Mouse (Mus musculus): ENCODE results near the gene Evc. TPM values are rescaled to one million over a fixed set of nuclear protein-coding genes. Genes with fewer than 3 reads are reported as not detected.

Gene Evc
- polyA plus RNA-seq, 1 experiment from 2014 or later, result 5.1 TPM

DNA sequence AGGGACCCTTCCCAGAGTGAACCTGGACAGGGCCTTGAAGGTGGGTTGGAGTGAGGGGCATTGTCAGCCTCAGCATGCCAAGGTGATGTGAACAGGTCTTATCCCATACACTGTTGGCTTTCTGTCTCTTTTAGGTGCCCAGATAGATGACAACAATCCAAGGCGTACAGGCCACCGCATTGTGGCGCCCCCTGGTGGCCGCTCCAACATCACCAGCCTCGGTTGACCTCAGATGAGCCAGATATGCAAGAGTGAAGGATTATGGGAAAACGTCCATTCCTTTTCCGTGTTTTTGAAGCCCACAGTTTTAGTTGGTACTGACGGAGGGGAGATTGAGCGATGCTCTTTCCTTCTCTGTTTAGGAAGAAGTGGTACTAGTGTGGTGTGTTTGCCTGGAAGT is 45.7 kb downstream of the Evc start:
- H3K9ac ChIP-seq, result no peak overlapping the region
- no peak overlapping the region for H3K4me2 ChIP-seq
- no peaks in the 10 kb centered on the region for H3K9me3 ChIP-seq
- H3K4me3 ChIP-seq, result no peak overlapping the region
- H3K27ac ChIP-seq, result no peak overlapping the region
- no peaks in the 10 kb centered on the region for H3K27me3 ChIP-seq
- no peak; the same call in 1 of the 2 replicates for ATAC-seq (ENCODE audit: low FRiP score)
- H3K4me1 ChIP-seq (replicated peaks), result no peaks in the 10 kb centered on the region
- WGBS, result 73% methylated on average over 9 of the region's 9 CpGs
- peaks cover 69% of the 10 kb centered on the region for H3K36me3 ChIP-seq

DNA sequence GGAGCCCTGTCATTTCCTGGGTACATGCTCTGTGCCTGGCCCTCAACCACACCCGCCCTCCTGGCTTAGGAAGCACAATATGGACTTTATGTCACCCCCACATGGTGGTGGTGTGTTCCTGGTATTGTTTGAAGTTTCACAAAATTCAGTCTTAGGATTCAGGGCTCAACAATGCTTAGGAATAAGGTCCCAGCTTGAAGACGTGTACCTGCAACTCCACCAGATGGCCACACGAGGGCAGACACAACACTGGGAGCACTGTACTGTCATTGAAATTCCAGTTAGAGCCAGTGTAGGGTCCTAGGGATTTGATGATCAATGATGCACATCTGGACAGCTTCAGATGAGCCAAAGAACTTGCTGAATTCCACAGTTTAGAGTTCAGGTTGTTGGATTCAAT is 47.5 kb downstream of the Evc start:
- no peaks in the 10 kb centered on the region for H3K27me3 ChIP-seq
- peak; percentile 25 for ATAC-seq (ENCODE audit: low FRiP score)
- no peak overlapping the region; the same call in 1 of the 2 replicates for H3K27ac ChIP-seq
- no peak overlapping the region for H3K4me2 ChIP-seq
- 17% methylated on average over 3 of the region's 3 CpGs for WGBS
- H3K36me3 ChIP-seq, result peaks cover 82% of the 10 kb centered on the region
- H3K9me3 ChIP-seq, result no peaks in the 10 kb centered on the region
- H3K4me1 ChIP-seq (replicated peaks), result no peaks in the 10 kb centered on the region
- no peak overlapping the region for H3K9ac ChIP-seq
- no peak overlapping the region for H3K4me3 ChIP-seq

DNA sequence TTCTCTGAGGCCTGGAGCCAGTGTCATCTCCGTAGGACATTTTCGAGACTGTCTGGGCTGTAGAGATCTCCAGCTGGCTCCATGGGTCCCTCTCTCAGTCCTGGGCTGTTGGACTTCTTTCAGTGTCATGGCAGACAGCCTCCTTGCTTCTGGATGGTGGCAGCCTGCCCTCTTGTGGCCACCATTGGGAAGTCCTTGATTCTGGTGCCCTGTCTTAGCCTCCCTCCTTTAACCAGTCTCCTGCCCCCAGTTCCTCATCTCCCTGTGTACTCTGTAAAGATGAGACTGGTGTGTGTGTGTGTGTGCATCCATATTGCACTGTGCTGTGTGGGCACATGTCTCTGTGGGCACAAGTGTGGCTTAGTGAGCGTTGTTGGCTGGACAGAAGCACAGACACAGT is 48.3 kb downstream of the Evc start:
- H3K27ac ChIP-seq, result no peak overlapping the region
- H3K36me3 ChIP-seq, result peaks cover 91% of the 10 kb centered on the region

DNA sequence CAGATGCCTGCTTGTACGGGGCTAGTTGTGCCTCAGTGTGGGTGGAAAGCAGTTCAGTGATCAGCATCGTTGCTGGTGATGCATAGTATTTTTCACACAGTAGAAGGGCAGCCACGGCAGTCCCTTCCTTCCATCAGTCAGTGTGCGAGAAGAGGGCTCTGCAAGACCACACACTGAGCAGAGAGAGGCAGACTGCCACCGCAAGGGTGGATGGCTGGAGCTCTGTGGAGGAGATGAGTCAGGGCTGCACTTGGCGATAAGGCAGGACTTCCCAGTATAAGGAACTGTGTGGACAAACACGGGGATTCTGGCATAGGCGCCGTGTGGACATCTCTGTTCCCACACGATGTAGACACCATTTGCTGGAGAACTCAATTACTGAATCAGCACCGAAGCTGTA is 55.7 kb downstream of the Evc start:
- H3K9ac ChIP-seq, result no peak overlapping the region
- ATAC-seq (ENCODE audit: low FRiP score), result no peak
- WGBS, result 92% methylated on average over 11 of the region's 11 CpGs

More for the DNA sequence above, 48.3 kb downstream of the Evc start:
- no peaks in the 10 kb centered on the region for H3K27me3 ChIP-seq
- H3K4me3 ChIP-seq, result no peak overlapping the region
- peak; percentile 49 for ATAC-seq (ENCODE audit: low FRiP score)
- 79% methylated on average over 3 of the region's 3 CpGs for WGBS
- H3K9me3 ChIP-seq, result no peaks in the 10 kb centered on the region
- no peaks in the 10 kb centered on the region for H3K4me1 ChIP-seq (replicated peaks)
- no peak overlapping the region for H3K9ac ChIP-seq
- H3K4me2 ChIP-seq, result no peak overlapping the region

DNA sequence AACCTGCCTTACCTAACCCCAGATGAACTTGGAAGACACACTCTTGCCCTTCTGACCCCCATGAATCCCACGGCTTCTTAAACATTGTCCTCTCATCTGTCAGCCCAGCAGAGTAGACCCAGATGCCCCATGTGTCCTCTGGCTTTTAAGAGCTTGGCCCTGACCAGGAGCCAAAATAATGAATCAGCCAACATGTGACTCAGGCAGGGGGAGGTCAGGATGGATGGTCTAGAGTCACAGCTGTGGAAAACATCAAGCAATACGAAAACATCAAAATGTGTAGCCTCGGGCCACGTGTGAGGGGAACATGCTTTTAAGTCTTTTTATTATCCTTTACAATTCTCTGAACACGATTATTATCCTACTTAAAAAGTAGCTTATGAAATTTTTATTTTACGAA is 72.9 kb downstream of the Evc start:
- Histone ChIP-seq H3K9me3 (no peaks in the 10 kb centered on the region), H3K27ac (no peak overlapping the region), H3K9ac (no peak overlapping the region), H3K27me3 (no peaks in the 10 kb centered on the region), H3K36me3 (peaks cover 36% of the 10 kb centered on the region), H3K4me3 (no peak overlapping the region), H3K4me2 (no peak overlapping the region), H3K4me1 (replicated peaks) (peaks cover 44% of the 10 kb centered on the region)
- 65% methylated on average over 6 of the region's 6 CpGs for WGBS
- ATAC-seq (ENCODE audit: low FRiP score), result no peak

More for the DNA sequence above, 55.7 kb downstream of the Evc start:
- no peaks in the 10 kb centered on the region for H3K9me3 ChIP-seq
- H3K36me3 ChIP-seq, result peaks cover 93% of the 10 kb centered on the region
- no peak overlapping the region for H3K4me2 ChIP-seq
- no peak overlapping the region for H3K4me3 ChIP-seq
- H3K27me3 ChIP-seq, result no peaks in the 10 kb centered on the region
- no peaks in the 10 kb centered on the region for H3K4me1 ChIP-seq (replicated peaks)
- no peak overlapping the region for H3K27ac ChIP-seq

DNA sequence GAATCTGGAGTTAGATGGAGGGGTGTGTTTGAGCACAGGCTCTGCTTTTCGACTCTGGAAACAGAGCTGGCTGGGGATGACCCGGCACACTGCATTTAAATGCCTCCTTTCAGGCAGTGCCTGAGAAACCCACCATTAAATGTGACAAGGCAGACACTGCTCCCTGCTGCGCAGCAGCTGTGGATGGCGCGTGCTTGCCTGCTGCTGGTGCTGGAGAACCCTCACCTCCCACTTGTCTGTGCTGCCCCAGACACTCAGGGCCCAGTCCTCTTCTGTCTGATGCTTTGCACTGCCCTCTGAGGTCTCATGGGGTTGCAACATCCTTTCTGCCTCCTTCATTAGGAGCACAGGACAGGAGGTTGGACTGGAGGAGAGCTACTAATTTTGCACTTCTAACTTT is 75.0 kb downstream of the Evc start:
- Histone ChIP-seq H3K36me3 (peaks cover 17% of the 10 kb centered on the region), H3K9me3 (no peaks in the 10 kb centered on the region), H3K4me3 (no peak overlapping the region), H3K4me1 (replicated peaks) (peaks cover 64% of the 10 kb centered on the region), H3K9ac (no peak overlapping the region), H3K4me2 (no peak overlapping the region), H3K27ac (0 out of 2 replicates have a peak overlapping the region, but pooled peaks have one; percentile 8), H3K27me3 (no peaks in the 10 kb centered on the region)
- 46% methylated on average over 5 of the region's 5 CpGs for WGBS
- 0 out of 2 replicates have a peak, but pooled peaks have one; percentile 26 for ATAC-seq (ENCODE audit: low FRiP score)

DNA sequence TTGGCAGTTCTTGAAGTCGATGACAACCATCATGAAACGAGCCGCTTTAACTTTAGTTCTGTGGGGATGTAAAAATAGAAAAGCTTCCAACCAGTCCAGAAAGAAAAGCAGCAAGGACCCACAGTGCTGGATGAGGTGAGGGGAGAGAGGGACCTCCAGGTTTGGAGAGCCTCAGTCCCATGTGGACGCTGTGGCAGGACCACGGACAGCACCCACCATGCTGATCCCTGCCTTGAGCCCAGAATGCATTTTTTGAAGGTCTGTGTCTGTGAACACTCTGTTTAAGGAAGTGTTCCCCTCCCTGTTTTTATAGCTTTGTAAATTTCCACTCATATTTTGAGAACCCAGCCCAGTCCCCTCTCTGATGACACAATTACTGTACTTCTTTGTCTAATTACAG is 79.5 kb downstream of the Evc start:
- 63% methylated on average over 5 of the region's 5 CpGs for WGBS
- Histone ChIP-seq H3K27ac (no peak overlapping the region), H3K9ac (no peak overlapping the region), H3K27me3 (no peaks in the 10 kb centered on the region), H3K4me2 (no peak overlapping the region), H3K4me1 (replicated peaks) (peaks cover 87% of the 10 kb centered on the region), H3K36me3 (peaks cover 5% of the 10 kb centered on the region), H3K4me3 (no peak overlapping the region), H3K9me3 (no peaks in the 10 kb centered on the region)
- ATAC-seq (ENCODE audit: low FRiP score), result no peak

DNA sequence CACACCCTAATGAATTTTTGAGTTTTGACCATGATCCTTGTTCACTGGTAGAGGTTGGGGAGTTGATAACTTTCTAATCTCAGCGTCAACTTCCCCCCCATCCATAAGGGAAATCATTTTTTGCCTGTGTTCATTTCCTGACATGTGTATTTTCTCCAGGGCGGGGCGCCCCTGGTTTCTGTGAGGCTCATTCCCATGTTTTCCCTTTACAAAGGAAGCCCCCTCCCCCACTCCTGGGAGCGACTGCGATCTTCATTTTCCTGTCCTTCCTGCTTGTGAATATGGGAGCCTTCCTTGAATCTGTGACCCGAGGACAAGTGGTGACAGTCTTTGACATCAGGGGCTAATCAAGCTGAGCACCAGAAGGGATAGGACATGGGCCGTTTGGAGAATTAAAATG is 79.9 kb downstream of the Evc start:
- Histone ChIP-seq H3K9ac (no peak overlapping the region; the same call in 1 of the 2 replicates), H3K36me3 (peaks cover 5% of the 10 kb centered on the region), H3K4me3 (no peak overlapping the region), H3K27me3 (no peaks in the 10 kb centered on the region), H3K27ac (no peak overlapping the region), H3K4me2 (no peak overlapping the region), H3K9me3 (no peaks in the 10 kb centered on the region), H3K4me1 (replicated peaks) (peaks cover 88% of the 10 kb centered on the region)
- no peak for ATAC-seq (ENCODE audit: low FRiP score)
- WGBS, result 63% methylated on average over 7 of the region's 7 CpGs

DNA sequence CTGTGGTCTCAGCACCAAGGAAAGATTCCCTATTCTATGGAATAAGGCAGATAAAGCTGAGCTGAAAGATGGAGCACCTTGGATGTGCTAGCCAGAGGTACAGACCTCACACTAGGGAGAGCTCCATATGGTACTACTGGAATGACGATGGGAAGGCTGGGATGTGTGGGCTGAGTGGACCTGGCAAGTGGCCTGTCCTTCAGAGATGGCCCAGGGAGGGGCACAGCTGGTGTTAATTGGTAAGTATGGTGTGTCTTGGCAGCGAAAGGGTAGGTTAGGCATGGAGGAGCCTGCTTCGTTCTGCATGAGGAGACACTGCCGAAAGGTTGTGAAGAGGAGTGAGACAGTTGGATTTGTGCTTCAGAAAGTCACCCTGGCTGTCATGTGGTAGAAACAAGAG is 82.2 kb downstream of the Evc start:
- Histone ChIP-seq H3K27me3 (no peaks in the 10 kb centered on the region), H3K4me3 (no peak overlapping the region), H3K36me3 (peaks cover 16% of the 10 kb centered on the region), H3K4me1 (replicated peaks) (peaks cover 94% of the 10 kb centered on the region), H3K9me3 (no peaks in the 10 kb centered on the region), H3K9ac (no peak overlapping the region), H3K4me2 (no peak overlapping the region), H3K27ac (0 out of 2 replicates have a peak overlapping the region, but pooled peaks have one; percentile 8)
- WGBS, result 55% methylated on average over 4 of the region's 4 CpGs
- ATAC-seq (ENCODE audit: low FRiP score), result no peak

DNA sequence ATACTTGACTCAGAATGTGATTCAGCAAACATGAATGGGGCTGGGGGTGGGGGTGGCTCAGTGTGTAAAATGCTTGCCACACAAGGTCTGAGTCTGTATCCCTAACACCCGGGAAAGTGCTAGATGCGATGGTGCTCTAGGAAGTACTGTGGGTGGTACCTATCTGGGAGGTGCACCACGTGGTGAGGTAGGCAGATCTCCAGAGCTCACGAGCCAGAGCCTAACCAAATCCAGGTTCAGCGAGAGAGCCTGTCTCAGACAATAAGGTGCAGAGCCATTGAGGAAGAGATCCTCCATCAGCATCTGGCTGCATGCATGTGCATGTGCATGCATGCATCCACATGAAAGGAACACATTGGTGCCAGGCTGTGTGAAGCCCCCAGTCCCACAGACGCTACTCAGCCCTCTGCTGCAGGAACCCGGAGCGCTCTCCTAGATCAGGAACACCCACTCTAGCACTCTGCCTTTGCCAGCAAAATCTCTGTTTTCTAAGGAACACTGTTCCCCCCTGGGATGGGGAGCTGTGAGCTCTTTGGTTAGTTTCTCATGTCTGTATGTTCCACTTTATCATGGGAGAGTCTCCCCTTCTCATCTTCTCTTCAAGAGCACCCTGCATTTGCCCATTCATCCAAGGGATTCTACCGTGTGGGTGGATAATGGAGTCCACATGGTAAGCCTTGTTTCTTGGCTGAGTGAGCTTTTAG is 84.4 kb downstream of the Evc start:
- Histone ChIP-seq H3K36me3 (peaks cover 16% of the 10 kb centered on the region), H3K4me1 (replicated peaks) (peaks cover 94% of the 10 kb centered on the region), H3K27ac (no peak overlapping the region; the same call in 1 of the 2 replicates), H3K4me2 (0 out of 2 replicates have a peak overlapping the region, but pooled peaks have one; percentile 1), H3K9ac (no peak overlapping the region), H3K9me3 (no peaks in the 10 kb centered on the region), H3K4me3 (no peak overlapping the region), H3K27me3 (no peaks in the 10 kb centered on the region)
- ATAC-seq (ENCODE audit: low FRiP score), result no peak
- 84% methylated on average over 9 of the region's 9 CpGs for WGBS

DNA sequence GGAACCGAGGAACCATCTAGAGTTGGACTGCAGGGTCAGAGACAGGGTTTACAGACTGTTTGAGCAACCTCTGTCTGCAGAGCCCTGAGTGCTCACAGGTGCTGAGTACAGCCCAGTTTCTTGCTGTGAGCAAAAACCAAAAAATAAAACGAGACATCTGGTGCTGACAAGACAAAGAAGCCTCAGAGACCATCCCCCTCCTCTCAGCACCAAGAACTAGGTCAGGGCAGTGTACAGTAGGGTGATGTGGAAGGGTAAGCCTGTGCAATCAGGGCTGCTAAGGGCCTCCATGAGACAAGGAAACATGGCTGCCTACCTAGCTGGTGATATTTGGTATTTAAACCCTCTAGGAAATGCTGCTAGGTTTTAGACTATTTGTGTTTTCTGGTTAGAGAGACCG is 85.1 kb downstream of the Evc start:
- Histone ChIP-seq H3K9ac (peak overlapping the region; percentile 35), H3K9me3 (no peaks in the 10 kb centered on the region), H3K27me3 (no peaks in the 10 kb centered on the region), H3K36me3 (peaks cover 16% of the 10 kb centered on the region), H3K27ac (no peak overlapping the region; the same call in 1 of the 2 replicates), H3K4me1 (replicated peaks) (peaks cover 89% of the 10 kb centered on the region), H3K4me2 (peak overlapping the region; percentile 1; the same call in 1 of the 2 replicates), H3K4me3 (no peak overlapping the region)
- WGBS, result 77% methylated on average over 3 of the region's 3 CpGs
- ATAC-seq (ENCODE audit: low FRiP score), result no peak

DNA sequence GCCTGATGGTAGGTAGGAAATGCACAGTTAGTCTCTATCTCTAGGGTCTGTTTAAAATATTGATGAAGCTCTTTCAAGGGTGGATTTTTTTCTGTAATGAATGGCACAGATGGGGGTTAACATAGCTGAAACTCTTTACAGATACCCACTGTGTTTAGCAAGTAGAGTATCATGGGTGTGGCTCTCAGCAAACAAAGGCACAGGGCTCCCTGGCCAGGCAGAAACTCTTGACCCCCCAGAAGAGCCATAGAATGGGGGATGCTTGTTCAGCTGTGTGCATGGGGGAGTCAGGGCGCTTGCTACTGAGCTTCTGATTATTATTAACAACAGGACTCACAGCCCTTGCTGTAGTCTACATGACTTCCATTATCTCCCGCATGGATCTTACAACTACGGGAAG is 87.8 kb downstream of the Evc start:
- WGBS, result 65% methylated on average over 3 of the region's 3 CpGs
- peak overlapping the region; percentile 95 for H3K9ac ChIP-seq
- H3K4me3 ChIP-seq, result peak overlapping the region; percentile 79
- peak overlapping the region; percentile 68 for H3K27ac ChIP-seq
- no peaks in the 10 kb centered on the region for H3K9me3 ChIP-seq
- ATAC-seq (ENCODE audit: low FRiP score), result no peak
- peaks cover 77% of the 10 kb centered on the region for H3K4me1 ChIP-seq (replicated peaks)
- peak overlapping the region; percentile 82 for H3K4me2 ChIP-seq
- peaks cover 16% of the 10 kb centered on the region for H3K36me3 ChIP-seq
- no peaks in the 10 kb centered on the region for H3K27me3 ChIP-seq

DNA sequence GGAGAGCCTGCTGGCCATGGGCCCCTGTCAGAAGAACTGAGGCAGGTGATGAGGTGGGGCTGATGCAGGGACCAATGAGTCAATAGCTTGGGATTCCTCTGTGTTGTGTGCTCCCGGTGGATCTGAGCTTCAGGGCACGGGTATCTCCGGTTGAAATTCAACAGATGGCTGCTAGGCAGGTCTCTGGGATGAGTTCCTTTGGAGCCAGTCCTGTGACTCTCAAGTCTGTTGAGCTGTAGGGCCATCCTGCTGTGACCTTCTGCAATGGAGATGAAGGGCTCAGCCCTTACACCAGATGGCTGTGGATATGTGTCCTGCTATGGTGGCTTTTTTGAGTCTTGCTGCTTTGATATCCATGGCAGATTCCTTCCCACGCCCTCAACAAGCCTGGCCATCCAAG is 89.2 kb downstream of the Evc start:
- WGBS, result 32% methylated on average over 4 of the region's 4 CpGs
- peak overlapping the region; percentile 79 for H3K4me3 ChIP-seq

More for the DNA sequence above, 89.2 kb downstream of the Evc start:
- Histone ChIP-seq H3K27ac (peak overlapping the region; percentile 99), H3K4me2 (peak overlapping the region; percentile 82), H3K27me3 (peaks cover 4% of the 10 kb centered on the region), H3K9ac (peak overlapping the region; percentile 95), H3K4me1 (replicated peaks) (peaks cover 74% of the 10 kb centered on the region), H3K36me3 (peaks cover 11% of the 10 kb centered on the region), H3K9me3 (no peaks in the 10 kb centered on the region)
- ATAC-seq (ENCODE audit: low FRiP score), result no peak
